Mouse (Mus musculus) CD4-positive, CD25-positive, alpha-beta regulatory T cell, adult 2 months (primary cell): ENCODE measurements around the gene Klhdc10.
A peak's percentile ranks its signal among the peaks of the same experiment; 100 is the strongest.
"Not testable (repeated sequence)": the region's sequence is repeated elsewhere in the genome, so short reads cannot be mapped to it uniquely, and the experiment has no call there.

Source experiments
- DNase-seq: peaks from one replicate; pipeline ENCODE4 v3.0.0-alpha.2; 2012; ENCODE audit warnings: low read depth, low spot score

Gene Klhdc10

DNA sequence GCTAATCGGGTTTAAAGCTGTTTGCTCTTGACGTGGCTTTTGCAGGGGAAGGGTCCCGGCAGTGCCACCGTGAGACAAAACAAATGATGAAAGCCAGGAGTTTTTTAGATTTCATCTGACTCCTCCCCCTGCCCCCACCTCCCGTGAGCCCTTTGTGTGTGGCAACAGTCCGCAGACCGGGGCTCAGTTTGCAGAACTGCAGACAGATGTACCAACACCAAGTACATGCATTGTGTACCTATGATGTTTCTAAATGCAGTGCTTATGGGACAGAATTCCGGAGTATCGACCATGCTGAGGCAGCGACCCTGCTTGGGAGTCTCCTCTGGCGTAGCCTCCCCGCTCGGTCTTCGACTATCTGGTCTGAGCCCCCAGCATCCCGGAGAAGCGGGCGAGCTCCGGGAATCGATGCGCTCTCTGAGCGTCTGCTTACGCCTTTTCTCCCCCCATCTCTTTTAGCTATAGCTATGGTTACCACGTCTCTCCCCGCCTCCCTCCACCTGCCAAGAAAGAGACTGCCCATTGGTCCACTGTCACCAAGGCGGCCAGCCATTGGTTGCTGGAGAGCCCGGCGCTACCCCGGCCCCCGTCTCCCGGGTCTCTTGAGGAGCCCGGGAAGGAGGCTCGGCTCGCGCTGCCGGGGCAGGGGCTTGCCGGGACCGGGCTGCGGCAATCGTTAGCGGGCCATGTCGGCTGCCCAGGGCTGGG is at the start of gene Klhdc10:
Gene Klhdc10 (plus strand): TSS at position 561 of the 708 bp plus-strand sequence.
- peak; percentile 98 for DNase-seq

DNA sequence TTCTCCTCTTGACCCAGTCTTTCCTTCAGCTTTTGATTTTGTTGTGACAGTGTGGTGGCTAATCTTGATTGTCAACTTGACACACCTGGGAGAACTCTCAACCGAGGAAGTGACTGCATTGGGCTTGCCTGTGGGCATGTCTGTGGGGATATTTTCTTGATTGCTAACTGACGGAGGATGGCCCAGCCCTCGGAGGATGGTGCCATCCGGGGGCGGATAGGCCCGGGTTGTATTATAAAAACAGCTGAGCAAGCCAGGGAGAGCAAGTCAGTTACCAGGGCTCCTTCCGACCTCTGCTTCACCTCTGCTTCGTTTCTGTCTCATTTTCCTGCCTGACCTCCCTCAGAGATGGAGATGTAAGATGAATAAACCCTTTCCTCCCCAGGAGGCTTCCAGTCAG is 48.9 kb upstream of the Klhdc10 start:
- peak; percentile 75 for DNase-seq

DNA sequence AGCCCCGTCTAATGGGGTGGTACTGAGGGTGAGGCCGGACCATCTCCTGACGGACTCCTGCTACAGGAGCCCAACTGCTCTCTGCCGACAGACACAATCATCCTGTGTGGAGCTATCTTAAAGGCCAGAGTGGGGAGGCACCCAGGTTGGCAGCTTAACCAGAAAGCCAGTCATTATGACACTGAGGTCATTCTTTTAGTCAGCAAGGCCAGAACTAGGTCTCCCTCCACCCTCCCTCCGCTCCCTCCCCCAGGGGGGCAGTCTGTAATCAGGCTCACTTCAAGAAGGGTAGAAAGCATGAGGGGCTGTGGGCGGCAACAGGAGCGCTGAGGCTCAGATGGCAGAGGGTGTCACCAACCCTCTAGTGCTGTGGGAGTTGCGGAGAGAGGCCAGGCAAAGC is 48.0 kb upstream of the Klhdc10 start:
- DNase-seq, result peak; percentile 15

DNA sequence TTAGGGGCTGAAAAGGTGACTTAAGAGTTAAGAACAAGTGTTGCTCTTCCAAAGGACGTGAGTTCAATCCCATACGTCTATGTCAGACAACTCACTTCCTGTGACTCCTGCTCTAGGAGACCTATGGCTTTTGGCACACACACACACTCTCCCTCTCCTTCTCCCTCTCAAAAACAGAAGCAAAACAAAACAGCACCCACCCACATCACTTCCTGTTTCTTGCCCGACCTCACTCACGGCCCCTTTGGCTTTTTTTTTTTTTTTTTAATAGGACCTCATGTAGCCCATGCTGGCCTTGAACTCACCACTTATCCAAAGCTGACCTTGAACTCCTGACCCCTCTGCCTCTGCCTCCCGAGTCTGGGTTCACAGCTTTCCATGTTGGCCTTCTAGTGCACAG is 46.9 kb upstream of the Klhdc10 start:
- peak; percentile 53 for DNase-seq

DNA sequence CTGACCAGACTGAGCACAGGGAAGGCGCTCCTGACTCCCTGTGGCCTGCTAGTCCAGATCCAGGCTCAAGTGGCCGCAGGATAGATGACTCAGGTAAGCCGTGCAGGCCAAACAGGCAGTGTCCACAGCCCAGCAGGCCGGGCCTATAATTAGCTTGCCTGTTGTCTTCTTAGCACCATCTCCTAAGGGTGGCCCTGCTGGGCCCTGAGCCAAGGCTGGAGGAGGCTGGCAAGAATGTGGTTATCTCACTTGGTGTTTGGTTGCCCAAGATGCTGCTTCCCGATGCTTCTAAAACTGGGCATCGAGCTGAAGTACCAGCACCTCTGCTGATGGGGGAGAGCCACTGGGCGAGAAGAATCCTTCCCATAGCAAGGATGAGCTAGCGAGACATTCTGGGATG is 46.0 kb upstream of the Klhdc10 start:
- DNase-seq, result peak; percentile 11

DNA sequence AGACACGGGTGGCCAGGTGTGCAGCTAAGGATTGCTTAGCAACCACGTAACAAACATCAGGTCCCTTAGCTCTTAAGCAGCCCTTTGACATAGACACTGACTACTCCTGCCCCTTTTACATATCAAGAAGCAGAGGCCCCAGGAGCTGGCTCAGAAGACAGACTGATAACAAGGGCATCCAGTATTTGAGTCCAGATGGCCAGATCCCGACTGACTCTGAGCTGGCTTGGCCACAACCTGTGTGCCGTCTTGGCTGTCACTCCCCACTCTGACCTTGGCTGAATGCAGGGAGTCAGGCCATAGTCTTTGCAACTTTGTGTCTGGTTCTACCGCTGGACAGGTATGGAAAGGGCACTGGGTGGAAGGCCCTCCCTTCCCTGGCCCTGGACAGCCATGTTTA is 45.5 kb upstream of the Klhdc10 start:
- peak; percentile 35 for DNase-seq

DNA sequence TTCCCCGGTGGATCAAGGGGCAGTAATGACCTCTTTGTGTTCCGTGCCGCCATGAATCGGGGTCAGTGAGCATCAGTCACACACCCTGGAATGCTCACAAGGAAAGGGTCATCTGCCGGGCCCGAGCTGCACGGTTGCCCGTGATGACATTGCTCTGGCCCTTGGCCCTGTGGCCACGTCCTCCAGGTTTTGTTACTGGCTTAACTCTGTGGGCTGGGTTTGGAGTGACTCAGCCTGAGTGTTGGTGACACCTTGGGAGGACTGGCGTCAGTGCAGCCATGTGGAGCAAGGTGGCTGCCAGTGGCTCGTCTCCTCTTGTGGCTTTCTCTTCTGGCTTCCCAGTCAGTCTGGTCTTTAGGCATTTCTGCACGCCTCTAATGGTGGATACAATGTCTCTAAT is 45.0 kb upstream of the Klhdc10 start:
- peak; percentile 18 for DNase-seq

DNA sequence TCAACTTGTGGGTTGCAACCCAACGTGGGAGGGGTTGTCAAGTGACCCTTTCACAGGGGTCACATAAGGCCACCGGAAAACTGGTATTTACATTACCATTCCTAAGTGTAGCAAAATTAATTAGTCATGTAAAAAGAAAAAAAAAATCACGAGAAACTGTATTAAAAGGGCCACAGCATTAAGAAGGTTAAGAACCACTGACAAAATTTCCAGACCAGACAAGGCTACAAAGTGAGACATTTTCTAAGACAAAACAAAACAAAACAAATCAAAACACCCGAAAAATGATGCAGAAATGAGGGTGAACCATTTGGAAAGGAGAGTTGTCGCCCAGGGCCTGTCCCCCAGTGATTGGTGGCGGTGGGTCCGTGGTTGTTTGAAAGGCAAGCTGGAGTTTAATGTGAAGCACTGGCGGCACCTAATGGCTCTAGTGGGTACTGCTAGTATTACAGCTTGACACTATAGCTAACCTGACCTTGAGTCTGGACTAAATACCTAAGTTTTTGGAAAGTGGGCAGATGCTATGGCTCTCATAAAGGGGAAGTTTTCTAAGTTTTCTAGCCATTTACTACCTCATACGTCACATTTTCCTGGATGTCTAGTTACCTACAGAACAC is 44.0 kb upstream of the Klhdc10 start:
- peak; percentile 91 for DNase-seq

DNA sequence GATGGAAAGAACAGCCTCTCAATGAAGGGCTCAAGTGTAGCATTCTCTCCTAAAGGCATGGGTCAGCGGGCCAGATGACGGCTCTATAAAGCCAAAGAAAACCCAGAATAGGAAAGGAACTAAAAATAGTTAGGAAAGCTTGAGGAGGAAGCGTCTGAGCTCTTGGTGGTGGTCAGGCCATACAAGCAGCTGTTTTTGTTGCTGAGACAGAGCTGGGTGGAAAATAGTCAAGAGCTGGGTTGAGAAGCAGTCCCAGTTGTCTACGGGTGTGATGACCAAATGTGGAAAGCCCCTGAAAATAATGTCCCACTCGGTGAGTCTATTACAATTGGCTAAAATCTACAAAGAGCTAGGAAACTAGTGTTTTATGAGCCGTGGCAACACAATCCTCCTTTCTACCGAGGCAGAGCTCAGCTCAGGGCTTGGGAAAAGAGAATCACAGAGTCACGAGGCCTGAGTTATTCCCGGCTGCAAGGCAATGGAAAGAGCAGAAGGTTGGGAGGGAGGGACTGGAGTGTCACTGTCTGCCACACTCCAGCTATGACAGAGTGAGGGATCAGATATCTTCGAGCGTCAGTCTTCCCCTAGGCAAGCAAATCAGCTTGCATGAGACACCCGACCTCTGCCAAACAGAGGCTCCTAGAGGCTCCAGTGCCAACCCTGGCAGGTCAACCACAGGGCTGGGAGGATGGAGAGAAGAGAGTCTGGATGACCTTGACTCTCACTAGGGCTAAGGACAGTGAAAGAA is 41.7 kb upstream of the Klhdc10 start:
- no peak for DNase-seq

DNA sequence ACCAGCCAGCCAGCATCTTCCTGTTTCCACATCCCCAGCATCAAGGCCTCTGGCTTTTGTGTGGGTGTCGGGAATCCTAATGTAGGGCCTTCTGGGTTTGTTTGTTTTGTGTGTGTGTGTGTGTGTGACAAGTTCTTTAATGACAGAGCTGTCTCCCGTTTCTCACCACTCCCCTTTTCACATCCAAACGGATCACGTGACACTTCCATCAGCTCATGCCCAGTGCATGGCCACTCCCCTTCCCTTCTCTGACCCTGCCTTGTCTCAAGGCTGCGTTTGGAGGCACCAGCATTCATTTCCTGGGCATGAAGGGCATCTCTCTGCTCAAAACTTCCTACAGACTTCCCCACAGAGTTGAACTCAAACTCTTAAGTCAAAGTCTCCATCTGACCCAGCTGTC is 37.9 kb upstream of the Klhdc10 start:
- DNase-seq, result no peak

DNA sequence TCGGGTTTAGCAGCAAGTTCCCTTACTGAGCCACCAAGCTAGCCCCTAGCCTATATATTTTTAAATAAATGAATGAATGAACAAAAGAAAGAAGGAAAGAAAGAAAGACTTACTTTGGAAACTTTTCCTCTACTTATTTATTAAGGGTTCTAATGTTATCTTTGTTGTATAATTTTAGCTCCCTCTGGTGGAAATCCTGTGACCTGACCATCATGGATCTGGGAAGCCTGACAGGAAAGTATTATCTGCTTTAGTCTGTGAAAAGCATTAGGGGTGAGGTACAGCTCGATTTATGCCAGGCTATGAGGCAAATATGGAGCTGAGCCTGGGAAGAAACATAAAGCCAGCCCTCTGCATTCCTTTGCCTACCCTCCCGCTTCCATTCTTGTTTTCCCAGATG is 32.4 kb upstream of the Klhdc10 start:
- DNase-seq, result no peak

DNA sequence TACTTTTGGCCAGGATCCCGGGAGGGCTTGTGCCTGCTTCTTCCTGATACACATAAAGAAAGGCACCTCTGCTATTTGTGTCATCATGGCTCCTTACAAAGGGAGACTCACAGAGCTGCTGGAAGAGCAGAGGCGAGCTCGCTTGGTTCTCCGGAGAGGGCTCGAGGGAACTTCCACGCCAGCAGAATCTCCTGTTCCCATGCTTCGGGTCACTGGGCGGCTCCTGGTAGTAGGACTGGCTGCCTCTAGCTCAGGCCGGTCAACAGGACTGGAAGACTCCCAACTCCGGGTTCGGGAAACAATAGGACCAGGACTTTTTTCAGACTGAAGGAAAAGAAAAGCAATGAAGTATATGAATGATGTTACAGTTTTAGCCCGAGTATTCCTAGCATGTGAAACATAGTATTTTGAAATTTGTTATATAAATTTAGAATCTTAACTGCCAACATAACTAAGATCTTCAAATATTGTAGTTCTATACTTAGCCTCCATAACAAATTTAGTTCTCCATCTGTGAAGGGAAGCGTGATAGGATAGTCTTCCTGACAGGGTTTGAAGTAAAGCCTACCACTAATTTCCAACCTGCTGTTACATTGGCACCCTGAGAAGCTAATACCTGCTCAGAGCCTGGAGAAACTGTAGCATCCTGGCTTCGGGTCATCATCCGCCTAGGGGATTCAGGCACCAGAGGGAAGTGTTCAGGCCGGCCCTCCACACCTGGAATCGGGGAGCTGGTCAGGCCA is 28.9 kb upstream of the Klhdc10 start:
- no peak for DNase-seq

DNA sequence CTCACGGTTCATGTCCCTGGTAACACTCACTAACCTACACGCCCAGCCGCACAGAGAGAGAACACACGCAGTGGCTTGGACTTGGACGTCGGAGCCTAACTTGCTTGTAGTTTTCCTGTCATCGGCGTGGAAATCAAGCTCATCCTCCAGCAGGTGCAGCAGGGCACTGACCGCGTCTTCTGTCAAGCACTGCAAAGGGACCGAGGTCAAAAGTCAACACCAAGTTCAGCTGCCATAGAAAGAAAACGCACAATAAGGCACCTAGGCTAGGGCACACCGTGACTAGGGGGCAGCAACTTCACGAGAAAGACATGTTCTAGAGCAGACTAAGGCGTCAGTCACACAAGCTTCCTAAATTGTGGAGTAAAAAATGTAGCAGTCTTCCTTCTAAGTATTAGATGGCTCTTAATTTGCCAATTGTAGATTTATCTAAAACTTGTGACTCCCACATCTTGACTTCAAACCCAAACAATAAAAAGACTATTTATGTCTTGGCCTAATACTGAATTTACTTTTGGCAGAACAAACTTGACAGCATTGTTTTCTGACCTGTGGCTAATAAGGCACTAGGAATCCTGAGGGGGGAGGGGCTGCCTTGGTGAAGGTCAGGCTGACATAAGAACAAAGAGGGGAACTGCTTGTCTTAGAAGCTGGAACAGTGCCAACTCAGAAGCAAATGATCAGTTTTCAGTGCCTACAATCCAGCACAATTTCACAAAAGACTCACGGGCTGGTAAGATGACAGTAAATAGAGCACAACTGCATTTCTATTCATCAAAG is 26.7 kb upstream of the Klhdc10 start:
- no peak for DNase-seq

DNA sequence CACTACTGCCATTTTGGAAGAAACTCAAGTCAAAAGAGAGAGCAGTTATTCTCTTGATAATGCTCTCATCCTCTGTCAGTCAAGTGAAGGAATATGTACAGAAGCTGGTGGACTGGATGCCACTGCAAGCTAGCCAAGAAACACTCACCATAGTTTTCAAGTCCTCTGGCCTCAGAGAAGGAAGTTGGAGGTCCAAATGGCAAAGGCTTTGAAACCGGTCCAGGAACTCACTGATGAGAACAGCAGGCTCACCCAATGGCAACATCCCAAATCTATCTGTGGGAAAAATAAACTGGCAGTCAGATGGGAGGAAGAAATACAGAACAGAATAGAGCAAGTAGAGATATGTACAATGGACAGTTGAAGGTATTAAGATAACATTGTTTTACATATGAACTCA is 25.9 kb upstream of the Klhdc10 start:
- DNase-seq, result no peak

DNA sequence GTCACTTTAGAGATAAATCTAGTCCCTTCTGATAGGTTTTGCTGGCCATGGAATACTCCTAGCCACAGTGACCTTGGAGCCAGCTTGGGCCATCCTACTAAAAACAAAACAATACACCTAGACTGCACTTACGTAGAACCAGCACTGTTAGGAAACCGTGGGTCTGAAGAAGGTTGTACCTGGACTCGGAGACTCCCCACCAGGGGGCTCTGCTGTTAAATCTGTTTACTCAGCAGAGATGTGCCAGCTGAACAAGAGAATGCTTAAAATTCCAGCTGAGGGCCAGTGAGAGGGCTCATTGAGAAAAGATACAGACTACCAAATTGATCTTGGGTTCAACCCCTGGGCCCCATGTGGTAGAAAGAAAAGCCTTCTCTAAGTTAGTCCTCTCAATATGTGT is 20.6 kb upstream of the Klhdc10 start:
- DNase-seq, result peak; percentile 19

DNA sequence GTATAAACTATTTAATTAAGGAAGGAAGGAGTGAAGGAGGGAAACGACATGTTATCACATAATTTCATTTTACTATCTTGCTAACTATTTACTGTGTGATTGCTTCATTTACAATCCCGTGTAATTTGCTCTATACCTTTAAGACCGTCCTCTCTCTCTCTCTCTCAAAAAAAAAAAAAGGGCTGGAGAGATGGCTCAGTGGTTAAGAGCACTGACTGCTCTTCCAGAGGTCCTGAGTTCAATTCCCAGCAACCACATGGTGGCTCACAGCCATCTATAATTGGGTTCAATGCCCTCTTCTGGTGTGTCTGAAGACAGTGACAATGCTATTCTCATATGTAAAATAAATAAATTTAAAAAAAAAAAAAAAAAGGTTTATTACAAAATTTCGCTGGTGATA is 11.4 kb upstream of the Klhdc10 start:
- DNase-seq, result not testable (repeated sequence)

DNA sequence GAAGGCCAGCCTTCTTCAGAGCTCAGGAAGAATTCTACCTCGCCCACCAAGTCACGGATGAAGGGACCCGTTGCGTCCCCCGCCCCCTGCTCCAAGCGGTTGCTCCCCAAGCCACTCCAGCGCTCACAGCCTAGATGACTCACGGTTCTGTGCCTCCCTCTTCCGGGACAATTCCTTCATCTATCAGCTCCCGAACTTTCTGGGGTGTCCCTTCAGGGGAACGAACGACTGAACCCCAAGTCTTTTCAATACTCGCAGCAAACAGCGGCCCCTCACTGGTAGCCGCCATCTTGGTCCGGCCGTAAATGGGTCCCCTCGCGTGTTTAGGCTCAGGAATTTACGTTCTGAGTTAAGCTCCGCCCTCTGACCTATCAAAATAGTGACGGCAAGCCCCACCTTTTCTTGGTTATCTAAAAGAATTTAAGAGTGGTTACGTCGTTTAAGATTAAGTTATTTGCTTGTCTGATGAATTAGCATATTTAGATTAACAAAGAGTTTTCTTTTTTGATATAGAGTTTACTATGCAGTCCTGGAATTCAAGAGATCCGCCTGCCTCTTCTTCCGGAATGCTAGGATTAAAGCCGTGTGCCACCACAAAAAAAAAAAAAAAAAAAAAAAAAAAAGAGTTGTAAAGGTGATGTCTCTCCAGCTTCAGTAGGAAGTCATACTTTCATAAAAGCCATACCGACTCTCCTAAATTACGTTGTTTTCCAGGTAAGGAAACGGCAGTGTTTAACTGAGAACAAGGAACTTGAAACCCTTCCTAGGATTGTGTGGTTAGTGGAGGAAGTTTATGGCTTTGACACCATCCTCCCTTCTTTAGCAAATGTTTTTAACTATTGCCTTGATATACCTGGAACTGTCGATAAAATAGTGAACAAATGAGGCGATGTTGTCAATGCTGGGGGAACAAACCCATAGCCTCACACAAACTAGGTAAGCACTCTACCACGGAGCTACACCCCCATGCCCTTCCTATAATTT is 10.7 kb upstream of the Klhdc10 start, which contains the start of gene Zc3hc1:
Gene Zc3hc1 (minus strand): TSS at position 315 of the 984 bp plus-strand sequence.
- DNase-seq, result peak; percentile 93

DNA sequence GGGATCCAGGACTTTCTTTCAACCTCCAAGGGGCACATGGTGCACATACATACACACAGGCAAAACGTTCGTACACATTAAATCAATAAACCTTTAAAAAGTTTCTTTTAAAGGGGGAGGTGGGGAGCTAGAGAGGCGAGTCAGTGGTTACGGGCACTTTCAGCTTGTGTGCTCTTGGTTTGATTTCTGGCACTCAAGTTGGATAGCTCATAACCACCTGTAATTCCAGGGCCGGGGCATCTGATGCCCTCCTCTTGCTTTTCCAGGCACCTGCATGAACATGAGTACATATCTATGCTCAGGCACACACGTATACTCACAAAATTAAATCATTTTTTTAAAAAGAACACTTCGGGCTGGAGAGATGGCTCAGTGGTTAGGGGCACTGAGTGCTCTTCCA is 9.7 kb upstream of the Klhdc10 start:
- no peak for DNase-seq

DNA sequence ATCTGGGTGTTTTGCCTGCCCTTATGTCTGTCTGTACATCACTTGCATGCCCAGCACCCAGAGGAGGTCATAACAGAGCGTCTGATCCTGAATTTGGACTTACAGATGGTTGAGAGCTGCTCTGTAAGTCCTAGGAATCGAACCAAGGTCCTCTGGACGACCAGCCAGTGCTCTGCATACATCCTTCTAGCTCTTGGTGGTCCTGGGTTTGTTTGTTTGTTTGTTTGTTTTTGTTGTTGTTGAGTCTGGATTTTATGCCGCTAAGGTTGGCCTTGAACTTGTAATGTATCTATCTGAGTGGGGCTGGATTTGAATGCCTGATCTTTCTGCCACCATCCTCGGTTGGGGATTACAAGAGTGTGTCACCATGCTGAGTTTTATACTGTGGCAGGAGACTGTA is 1.5 kb upstream of the Klhdc10 start:
- DNase-seq, result no peak

DNA sequence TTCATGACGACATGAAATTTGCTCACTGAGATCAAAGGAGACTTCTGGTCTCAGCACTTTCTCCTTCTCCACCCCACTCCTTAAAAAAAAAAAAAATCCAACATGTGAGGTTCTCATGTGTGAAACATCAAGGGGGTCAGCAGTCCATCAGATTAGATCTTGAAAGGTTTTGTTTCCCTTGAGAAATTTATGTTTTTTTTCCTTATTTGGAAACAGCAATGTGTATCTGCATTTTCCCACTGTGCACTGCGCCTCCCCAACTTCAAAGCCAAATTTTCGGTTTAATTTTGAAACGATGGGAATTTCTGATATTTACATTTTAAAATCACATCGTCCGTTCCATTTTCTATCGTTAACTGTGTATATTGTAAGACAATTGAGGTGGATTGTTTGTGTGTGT is 952 bp upstream of the Klhdc10 start:
- peak; percentile 13 for DNase-seq
